Mouse (Mus musculus): ENCODE results near the gene Nrg3. TPM values are rescaled to one million over a fixed set of nuclear protein-coding genes. Genes with fewer than 3 reads are reported as not detected.

Nrg3 gene
- polyA plus RNA-seq, 1 experiment from 2014 or later: not detected

DNA sequence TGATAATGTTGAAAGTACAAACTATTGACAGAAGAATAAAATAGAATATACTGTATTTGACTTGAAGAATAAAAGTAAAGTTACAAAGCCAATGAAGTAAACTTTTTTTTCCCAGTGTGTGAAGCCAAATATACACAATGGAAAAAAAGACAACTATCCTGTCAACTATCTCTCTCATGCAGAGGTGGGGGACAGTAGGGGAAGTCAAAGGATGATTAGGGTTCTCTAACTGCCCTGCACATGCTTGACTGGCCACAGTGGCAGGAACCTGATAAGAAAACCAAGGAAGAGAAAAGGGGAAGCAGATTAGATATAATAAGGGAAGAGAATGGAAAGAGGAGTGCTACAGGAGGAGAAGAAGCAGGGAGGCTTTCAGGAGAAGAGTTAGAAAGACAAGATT lies 855.9 kb downstream of the Nrg3 start:
- Histone ChIP-seq H3K4me2 (ENCODE audit: low read depth, severe bottlenecking) (no peak overlapping the region), H3K9me3 (ENCODE audit: control insufficient read depth, low read length) (no peaks in the 10 kb centered on the region), H3K36me3 (ENCODE audit: control insufficient read depth, insufficient read depth, low read length) (no peaks in the 10 kb centered on the region), H3K4me1 (ENCODE audit: control insufficient read depth, insufficient read depth, low read length) (no peaks in the 10 kb centered on the region), H3K27ac (replicated peaks; ENCODE audit: low read depth, low read length) (no peak overlapping the region), H3K4me3 (ENCODE audit: low read depth, low read length) (no peak overlapping the region), H3K9ac (ENCODE audit: low read length) (no peak overlapping the region), H3K27me3 (ENCODE audit: control insufficient read depth, insufficient read depth, low read length) (no peaks in the 10 kb centered on the region)
- no peak for ATAC-seq (ENCODE audit: insufficient number of reproducible peaks, low FRiP score, low TSS enrichment, low read depth)
- DNase-seq (ENCODE audit: low spot score): no peak

DNA sequence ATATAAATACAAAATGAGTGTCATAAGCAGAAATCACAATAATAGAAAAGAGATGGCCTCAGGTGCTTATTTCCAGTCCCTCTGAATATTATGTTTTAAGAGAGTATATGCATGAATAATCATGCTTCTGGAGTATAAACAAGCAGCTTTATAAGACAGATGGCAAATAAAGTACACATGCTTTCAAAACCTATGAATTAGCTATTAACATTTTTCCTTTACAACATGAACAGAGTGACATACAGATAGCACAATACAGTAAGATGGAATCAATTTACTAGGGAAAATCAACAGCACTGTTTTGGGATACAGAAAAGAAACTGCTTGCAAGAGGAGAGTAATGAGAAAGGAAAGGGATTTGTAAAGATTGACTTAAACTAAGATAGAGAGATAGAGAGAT lies 875.2 kb downstream of the Nrg3 start:
- Histone ChIP-seq H3K27ac (replicated peaks; ENCODE audit: low read depth, low read length) (no peak overlapping the region), H3K4me1 (ENCODE audit: control insufficient read depth, insufficient read depth, low read length) (no peaks in the 10 kb centered on the region), H3K9me3 (ENCODE audit: control insufficient read depth, low read length) (no peaks in the 10 kb centered on the region), H3K9ac (ENCODE audit: low read length) (no peak overlapping the region), H3K4me3 (ENCODE audit: low read depth, low read length) (no peak overlapping the region), H3K27me3 (ENCODE audit: control insufficient read depth, insufficient read depth, low read length) (no peaks in the 10 kb centered on the region), H3K36me3 (ENCODE audit: control insufficient read depth, insufficient read depth, low read length) (no peaks in the 10 kb centered on the region), H3K4me2 (ENCODE audit: low read depth, severe bottlenecking) (no peak overlapping the region)
- DNase-seq (ENCODE audit: low spot score) (no peak), ATAC-seq (ENCODE audit: insufficient number of reproducible peaks, low FRiP score, low TSS enrichment, low read depth) (no peak)

DNA sequence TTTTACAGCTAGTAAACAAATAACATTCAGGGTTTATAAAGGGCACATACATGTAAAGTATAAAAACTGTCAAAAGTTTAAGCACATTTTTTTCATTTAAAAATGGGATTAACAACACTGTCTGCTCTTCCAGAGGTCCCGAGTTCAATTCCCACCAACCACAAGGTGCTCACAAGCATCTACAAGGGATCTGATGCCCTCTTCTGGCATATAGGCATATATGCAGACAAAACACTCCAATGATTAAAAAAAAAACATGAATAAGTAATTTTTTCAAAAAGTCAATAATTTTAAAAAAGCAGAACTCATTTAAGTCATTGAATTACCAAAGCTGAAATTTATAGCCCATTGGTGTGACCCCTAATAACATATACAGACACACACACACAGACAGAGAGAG lies 878.6 kb downstream of the Nrg3 start:
- WGBS: 89% methylated on average over 1 of the region's 1 CpGs
- Histone ChIP-seq H3K27ac (replicated peaks; ENCODE audit: low read depth, low read length) (no peak overlapping the region), H3K36me3 (ENCODE audit: control insufficient read depth, insufficient read depth, low read length) (no peaks in the 10 kb centered on the region), H3K4me1 (ENCODE audit: control insufficient read depth, insufficient read depth, low read length) (no peaks in the 10 kb centered on the region), H3K4me3 (ENCODE audit: low read depth, low read length) (no peak overlapping the region), H3K27me3 (ENCODE audit: control insufficient read depth, insufficient read depth, low read length) (no peaks in the 10 kb centered on the region), H3K9ac (ENCODE audit: low read length) (no peak overlapping the region), H3K9me3 (ENCODE audit: control insufficient read depth, low read length) (no peaks in the 10 kb centered on the region; the same call in 1 of the 2 replicates), H3K4me2 (ENCODE audit: low read depth, severe bottlenecking) (no peak overlapping the region)
- no peak for DNase-seq (ENCODE audit: low spot score)
- ATAC-seq (ENCODE audit: insufficient number of reproducible peaks, low FRiP score, low TSS enrichment, low read depth): no peak

DNA sequence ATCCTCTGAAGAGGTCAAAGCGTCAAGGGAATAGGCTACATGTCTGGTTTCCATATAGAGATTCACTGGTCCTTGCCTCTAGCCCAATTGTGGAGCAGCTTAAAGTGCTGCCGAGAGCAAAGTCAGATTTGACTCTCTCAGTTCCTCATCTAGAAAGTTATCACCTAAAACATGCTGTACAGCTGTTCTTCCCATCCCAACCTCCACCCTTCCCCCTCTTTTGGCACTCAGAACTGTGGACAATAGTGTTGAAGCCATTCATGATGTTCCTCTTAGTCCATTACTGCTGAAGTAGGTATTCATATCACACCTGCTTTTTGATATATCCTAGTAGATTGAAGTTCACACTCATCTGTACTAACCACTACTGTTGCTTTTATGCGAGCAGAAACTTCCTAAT lies 896.1 kb downstream of the Nrg3 start:
- Histone ChIP-seq H3K9ac (ENCODE audit: low read length) (no peak overlapping the region), H3K27ac (replicated peaks; ENCODE audit: low read depth, low read length) (no peak overlapping the region), H3K4me1 (ENCODE audit: control insufficient read depth, insufficient read depth, low read length) (no peaks in the 10 kb centered on the region), H3K4me3 (ENCODE audit: low read depth, low read length) (no peak overlapping the region), H3K4me2 (ENCODE audit: low read depth, severe bottlenecking) (no peak overlapping the region), H3K9me3 (ENCODE audit: control insufficient read depth, low read length) (no peaks in the 10 kb centered on the region), H3K27me3 (ENCODE audit: control insufficient read depth, insufficient read depth, low read length) (no peaks in the 10 kb centered on the region), H3K36me3 (ENCODE audit: control insufficient read depth, insufficient read depth, low read length) (no peaks in the 10 kb centered on the region)
- WGBS: 95% methylated on average over 3 of the region's 3 CpGs
- no peak for ATAC-seq (ENCODE audit: insufficient number of reproducible peaks, low FRiP score, low TSS enrichment, low read depth)
- DNase-seq (ENCODE audit: low spot score): no peak

DNA sequence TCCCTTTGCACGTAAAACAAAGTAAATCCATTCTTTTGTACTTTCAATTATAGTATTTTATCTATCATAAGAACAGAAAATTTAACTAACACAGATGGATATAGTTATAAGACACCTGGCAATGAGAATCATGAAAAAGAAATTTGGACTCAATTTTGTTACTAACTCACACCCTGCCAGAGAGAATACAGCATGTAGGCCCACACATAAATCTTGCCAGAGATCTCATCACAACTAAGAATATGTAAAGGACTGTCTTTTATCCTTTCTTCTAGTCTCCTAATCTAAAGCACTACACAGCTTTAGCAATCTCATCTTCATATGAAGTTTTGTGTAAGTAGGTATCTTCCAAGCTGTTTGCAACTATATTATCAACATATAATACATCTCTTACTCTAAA lies 904.7 kb downstream of the Nrg3 start:
- no peak overlapping the region for H3K9ac ChIP-seq (ENCODE audit: low read length)
- no peak for ATAC-seq (ENCODE audit: insufficient number of reproducible peaks, low FRiP score, low TSS enrichment, low read depth)

DNA sequence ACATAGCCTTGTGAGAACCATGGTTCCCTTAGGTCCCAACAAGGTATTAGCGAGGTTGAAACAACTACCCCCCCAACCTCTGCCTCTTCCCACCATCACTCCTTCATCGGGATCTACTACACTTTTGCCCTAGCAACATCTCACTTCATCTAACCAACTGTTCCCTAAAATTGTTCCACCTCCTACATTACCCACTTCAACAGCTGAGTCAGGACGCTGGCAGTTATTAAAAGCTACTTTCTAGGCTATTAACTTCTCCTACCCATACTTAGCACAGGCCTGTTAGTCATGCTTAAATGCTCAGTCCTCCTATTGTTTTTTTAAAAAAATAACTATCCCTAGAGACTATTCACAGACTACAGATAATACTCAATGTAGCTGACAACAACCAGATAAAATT lies 906.7 kb downstream of the Nrg3 start:
- Histone ChIP-seq H3K9ac (ENCODE audit: low read length) (no peak overlapping the region), H3K36me3 (ENCODE audit: control insufficient read depth, insufficient read depth, low read length) (no peaks in the 10 kb centered on the region), H3K27me3 (ENCODE audit: control insufficient read depth, insufficient read depth, low read length) (no peaks in the 10 kb centered on the region), H3K9me3 (ENCODE audit: control insufficient read depth, low read length) (no peaks in the 10 kb centered on the region), H3K4me3 (ENCODE audit: low read depth, low read length) (no peak overlapping the region), H3K27ac (replicated peaks; ENCODE audit: low read depth, low read length) (no peak overlapping the region), H3K4me2 (ENCODE audit: low read depth, severe bottlenecking) (no peak overlapping the region), H3K4me1 (ENCODE audit: control insufficient read depth, insufficient read depth, low read length) (no peaks in the 10 kb centered on the region)
- WGBS: 85% methylated on average over 3 of the region's 3 CpGs
- DNase-seq (ENCODE audit: low spot score): no peak
- no peak for ATAC-seq (ENCODE audit: insufficient number of reproducible peaks, low FRiP score, low TSS enrichment, low read depth)

More for the DNA sequence above, 904.7 kb downstream of the Nrg3 start:
- 85% methylated on average over 1 of the region's 1 CpGs for WGBS
- no peaks in the 10 kb centered on the region for H3K27me3 ChIP-seq (ENCODE audit: control insufficient read depth, insufficient read depth, low read length)
- no peaks in the 10 kb centered on the region for H3K4me1 ChIP-seq (ENCODE audit: control insufficient read depth, insufficient read depth, low read length)
- H3K36me3 ChIP-seq (ENCODE audit: control insufficient read depth, insufficient read depth, low read length): no peaks in the 10 kb centered on the region
- DNase-seq (ENCODE audit: low spot score): no peak
- H3K4me2 ChIP-seq (ENCODE audit: low read depth, severe bottlenecking): no peak overlapping the region
- H3K27ac ChIP-seq (replicated peaks; ENCODE audit: low read depth, low read length): no peak overlapping the region
- H3K4me3 ChIP-seq (ENCODE audit: low read depth, low read length): no peak overlapping the region
- H3K9me3 ChIP-seq (ENCODE audit: control insufficient read depth, low read length): no peaks in the 10 kb centered on the region

DNA sequence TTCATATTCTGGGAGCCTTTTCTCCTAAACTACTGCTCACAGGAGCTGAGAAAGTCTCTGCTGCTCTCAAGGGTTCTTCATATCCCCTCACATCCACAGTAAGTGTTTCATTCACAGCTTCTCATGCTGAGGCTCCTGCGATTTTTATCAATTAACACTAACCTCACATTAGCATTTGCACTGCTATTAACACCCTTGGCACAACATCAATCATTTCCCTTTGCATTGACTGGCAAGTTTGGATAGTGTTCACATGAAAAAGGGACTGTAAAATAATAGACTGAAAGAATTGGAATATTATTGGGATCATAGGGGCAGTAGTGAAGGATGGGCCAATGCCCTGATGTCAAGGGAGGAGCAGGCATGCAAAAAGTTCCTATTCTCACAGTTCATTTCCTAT lies 918.3 kb downstream of the Nrg3 start:
- Histone ChIP-seq H3K9me3 (ENCODE audit: control insufficient read depth, low read length) (no peaks in the 10 kb centered on the region), H3K27ac (replicated peaks; ENCODE audit: low read depth, low read length) (no peak overlapping the region), H3K36me3 (ENCODE audit: control insufficient read depth, insufficient read depth, low read length) (no peaks in the 10 kb centered on the region), H3K4me3 (ENCODE audit: low read depth, low read length) (no peak overlapping the region), H3K9ac (ENCODE audit: low read length) (no peak overlapping the region), H3K27me3 (ENCODE audit: control insufficient read depth, insufficient read depth, low read length) (no peaks in the 10 kb centered on the region), H3K4me1 (ENCODE audit: control insufficient read depth, insufficient read depth, low read length) (no peaks in the 10 kb centered on the region), H3K4me2 (ENCODE audit: low read depth, severe bottlenecking) (no peak overlapping the region)
- ATAC-seq (ENCODE audit: insufficient number of reproducible peaks, low FRiP score, low TSS enrichment, low read depth): no peak
- no peak for DNase-seq (ENCODE audit: low spot score)
- WGBS: 84% methylated on average over 1 of the region's 1 CpGs

DNA sequence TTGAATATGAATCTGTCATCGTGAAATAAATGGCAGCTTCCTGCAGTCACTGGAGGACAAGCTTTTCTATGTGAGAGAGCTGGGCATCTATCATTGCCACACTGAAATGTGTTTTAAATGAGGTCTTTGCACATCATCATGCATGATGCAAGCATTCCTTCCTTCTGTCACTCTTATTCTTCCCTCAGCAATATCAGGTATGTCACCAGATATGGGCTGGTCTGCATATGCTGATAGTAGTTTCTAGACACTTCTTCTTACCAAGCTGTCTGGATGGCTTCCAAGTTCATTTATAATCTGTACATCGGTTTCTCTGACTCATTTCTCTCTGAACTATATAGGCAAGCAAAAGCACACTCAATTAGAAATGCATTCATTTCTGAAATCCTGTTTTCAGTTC lies 925.6 kb downstream of the Nrg3 start:
- H3K36me3 ChIP-seq (ENCODE audit: control insufficient read depth, insufficient read depth, low read length): no peaks in the 10 kb centered on the region
- 83% methylated on average over 2 of the region's 2 CpGs for WGBS
- H3K4me1 ChIP-seq (ENCODE audit: control insufficient read depth, insufficient read depth, low read length): no peaks in the 10 kb centered on the region
- no peak overlapping the region for H3K4me2 ChIP-seq (ENCODE audit: low read depth, severe bottlenecking)
- H3K27ac ChIP-seq (replicated peaks; ENCODE audit: low read depth, low read length): no peak overlapping the region
- H3K4me3 ChIP-seq (ENCODE audit: low read depth, low read length): no peak overlapping the region
- no peaks in the 10 kb centered on the region for H3K9me3 ChIP-seq (ENCODE audit: control insufficient read depth, low read length)
- H3K27me3 ChIP-seq (ENCODE audit: control insufficient read depth, insufficient read depth, low read length): no peaks in the 10 kb centered on the region
- DNase-seq (ENCODE audit: low spot score) (no peak), ATAC-seq (ENCODE audit: insufficient number of reproducible peaks, low FRiP score, low TSS enrichment, low read depth) (no peak)
- H3K9ac ChIP-seq (ENCODE audit: low read length): no peak overlapping the region

DNA sequence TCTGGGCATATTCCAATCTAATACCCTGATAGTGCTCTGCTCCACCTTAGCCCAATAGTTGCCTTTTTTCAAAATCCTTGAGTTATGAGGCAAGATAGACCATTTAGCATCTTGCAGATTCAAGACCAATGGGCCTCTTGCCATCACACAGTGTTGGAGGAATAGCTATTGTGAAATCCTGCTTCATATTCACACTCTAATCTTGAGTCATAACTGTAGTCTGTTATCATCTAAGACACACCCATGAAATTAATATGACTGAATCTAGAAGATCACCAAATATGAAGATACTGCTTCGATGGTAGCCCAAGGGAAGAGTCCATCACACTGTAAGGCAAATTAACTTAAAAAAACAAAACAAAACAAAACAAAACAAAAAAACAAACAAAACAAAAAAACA lies 937.7 kb downstream of the Nrg3 start:
- DNase-seq (ENCODE audit: low spot score): no peak
- WGBS: 92% methylated on average over 1 of the region's 1 CpGs

More for the DNA sequence above, 937.7 kb downstream of the Nrg3 start:
- no peaks in the 10 kb centered on the region for H3K27me3 ChIP-seq (ENCODE audit: control insufficient read depth, insufficient read depth, low read length)
- no peaks in the 10 kb centered on the region for H3K9me3 ChIP-seq (ENCODE audit: control insufficient read depth, low read length)
- no peak overlapping the region for H3K4me2 ChIP-seq (ENCODE audit: low read depth, severe bottlenecking)
- no peaks in the 10 kb centered on the region for H3K36me3 ChIP-seq (ENCODE audit: control insufficient read depth, insufficient read depth, low read length)
- no peak overlapping the region for H3K9ac ChIP-seq (ENCODE audit: low read length)
- ATAC-seq (ENCODE audit: insufficient number of reproducible peaks, low FRiP score, low TSS enrichment, low read depth): no peak
- no peak overlapping the region for H3K4me3 ChIP-seq (ENCODE audit: low read depth, low read length)
- H3K27ac ChIP-seq (replicated peaks; ENCODE audit: low read depth, low read length): no peak overlapping the region
- H3K4me1 ChIP-seq (ENCODE audit: control insufficient read depth, insufficient read depth, low read length): no peaks in the 10 kb centered on the region
